Mouse (Mus musculus) testis, adult 2 months (tissue): ENCODE measurements around the gene Slc1a3. TPM values are rescaled to one million over a fixed set of nuclear protein-coding genes. Genes with fewer than 3 reads are reported as not detected.
"Not testable (repeated sequence)": the region's sequence is repeated elsewhere in the genome, so short reads cannot be mapped to it uniquely, and the experiment has no call there.

ENCODE experiments used
- H3K27ac ChIP-seq: fragments of 200-500 bp; 2 replicates; pipeline ENCODE4 v1.5.1; 2012; ENCODE audit warnings: low read depth, low read length; ENCODE audit not compliant: control insufficient read depth, insufficient read depth
- H3K27me3 ChIP-seq: fragments of 200-500 bp; 2 replicates; pipeline ENCODE4 v1.6.1; 2012; ENCODE audit warnings: mild to moderate bottlenecking, low read length, moderate library complexity; ENCODE audit not compliant: control insufficient read depth, insufficient read depth
- H3K36me3 ChIP-seq: fragments of 200-500 bp; 2 replicates; pipeline ENCODE4 v1.6.1; 2012; ENCODE audit warnings: mild to moderate bottlenecking, low read length; ENCODE audit not compliant: control insufficient read depth, insufficient read depth
- H3K4me1 ChIP-seq: fragments of 200-500 bp; 2 replicates; pipeline ENCODE4 v1.6.1; 2012; ENCODE audit warnings: low read length; ENCODE audit not compliant: control insufficient read depth, insufficient read depth
- H3K4me3 ChIP-seq: fragments of 200-500 bp; 2 replicates; pipeline ENCODE4 v1.5.1; 2012; ENCODE audit warnings: low read depth, mild to moderate bottlenecking, low read length, moderate library complexity, mixed read lengths; ENCODE audit not compliant: control insufficient read depth
- CTCF ChIP-seq: fragments of 200-500 bp; IDR thresholded peaks from 2 replicates; pipeline ENCODE4 v1.5.1; 2012; ENCODE audit warnings: low read depth, mild to moderate bottlenecking, inconsistent platforms, low read length, moderate library complexity; ENCODE audit not compliant: control insufficient read depth, insufficient read depth, insufficient replicate concordance
- POLR2A ChIP-seq: fragments of 200-500 bp; IDR thresholded peaks from 2 replicates; pipeline ENCODE4 v1.6.1; 2012; ENCODE audit warnings: low read depth, mild to moderate bottlenecking, inconsistent platforms, low read length, moderate library complexity; ENCODE audit not compliant: control insufficient read depth
- polyA plus RNA-seq: library from polyadenylated mRNA; depleted of rRNA; stranded (reverse); fragments of >200 nt; gene quantifications from 2 replicates; pipeline ENCODE4 v1.2.3, GENCODE M21; 2012

Gene Slc1a3
- polyA plus RNA-seq, 1 experiment = 2.0 TPM

DNA sequence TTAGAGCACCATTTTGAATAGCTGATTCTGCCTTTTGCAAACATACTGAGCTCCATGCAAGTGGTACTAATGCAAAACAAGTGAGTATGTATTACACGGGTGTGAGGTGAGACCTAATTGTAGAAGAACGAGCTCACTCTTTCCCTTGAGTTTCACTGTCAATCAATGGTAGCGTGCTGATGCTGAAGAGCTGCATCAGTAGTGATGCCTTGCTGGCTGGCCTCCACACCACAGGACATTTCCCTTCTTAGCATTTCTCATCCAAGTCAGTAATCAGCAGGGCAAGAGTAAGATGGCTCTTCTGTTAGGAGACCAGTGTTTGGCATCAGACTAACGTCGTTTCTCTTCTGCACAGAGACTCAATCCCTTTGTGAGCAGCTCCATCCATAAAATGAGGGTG lies 4.0 kb downstream of the Slc1a3 start:
- H3K4me1 ChIP-seq = peaks cover 8% of the 10 kb centered on the region
- no peak for TF ChIP-seq POLR2A
- no peak for TF ChIP-seq CTCF
- no peaks in the 10 kb centered on the region; the same call in 1 of the 2 replicates for H3K27me3 ChIP-seq
- no peaks in the 10 kb centered on the region for H3K36me3 ChIP-seq
- no peak overlapping the region for H3K4me3 ChIP-seq
- no peak overlapping the region for H3K27ac ChIP-seq

DNA sequence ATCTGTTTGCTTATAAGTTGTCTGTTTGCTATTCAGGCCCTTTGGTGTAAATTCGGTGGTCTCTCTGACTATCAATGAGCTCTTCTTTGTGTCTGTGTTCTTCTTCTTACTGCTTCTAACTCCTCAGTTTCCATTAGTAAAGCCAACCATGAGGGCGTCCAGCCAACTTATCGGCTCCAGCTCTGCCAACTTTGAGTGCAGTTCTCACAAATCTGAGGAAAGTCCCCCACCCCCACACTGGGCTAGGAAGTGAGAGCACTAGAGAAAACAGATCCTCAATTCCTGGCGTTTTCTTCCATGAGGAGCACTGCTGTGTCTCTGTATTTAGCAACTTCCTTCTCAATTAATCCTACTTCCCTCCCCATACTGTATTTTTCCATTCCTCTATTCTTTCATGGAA lies 4.4 kb downstream of the Slc1a3 start:
- Histone ChIP-seq H3K27me3 (no peaks in the 10 kb centered on the region; the same call in 1 of the 2 replicates), H3K4me3 (no peak overlapping the region), H3K4me1 (peaks cover 8% of the 10 kb centered on the region), H3K27ac (no peak overlapping the region), H3K36me3 (no peaks in the 10 kb centered on the region)
- TF ChIP-seq POLR2A (no peak), CTCF (no peak)

DNA sequence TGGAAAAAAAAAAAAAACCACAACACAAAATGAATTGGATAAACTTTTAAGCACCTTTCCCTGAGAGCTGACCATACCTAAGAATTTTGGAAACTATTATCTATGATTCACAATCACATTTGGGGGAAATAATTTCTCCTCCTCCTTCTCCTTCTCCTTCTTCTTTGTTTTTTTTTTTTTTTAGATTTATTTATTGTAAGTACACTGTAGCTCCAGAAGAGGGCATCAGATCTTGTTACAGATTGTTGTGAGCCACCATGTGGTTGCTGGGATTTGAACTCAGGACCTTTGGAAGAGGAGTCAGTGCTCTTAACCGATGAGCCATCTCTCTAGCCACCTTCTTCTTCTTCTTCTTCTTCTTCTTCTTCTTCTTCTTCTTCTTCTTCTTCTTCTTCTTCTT lies 5.0 kb downstream of the Slc1a3 start:
- H3K27me3 ChIP-seq, H3K27ac ChIP-seq, H3K4me1 ChIP-seq, H3K36me3 ChIP-seq, H3K4me3 ChIP-seq: not testable (repeated sequence)

DNA sequence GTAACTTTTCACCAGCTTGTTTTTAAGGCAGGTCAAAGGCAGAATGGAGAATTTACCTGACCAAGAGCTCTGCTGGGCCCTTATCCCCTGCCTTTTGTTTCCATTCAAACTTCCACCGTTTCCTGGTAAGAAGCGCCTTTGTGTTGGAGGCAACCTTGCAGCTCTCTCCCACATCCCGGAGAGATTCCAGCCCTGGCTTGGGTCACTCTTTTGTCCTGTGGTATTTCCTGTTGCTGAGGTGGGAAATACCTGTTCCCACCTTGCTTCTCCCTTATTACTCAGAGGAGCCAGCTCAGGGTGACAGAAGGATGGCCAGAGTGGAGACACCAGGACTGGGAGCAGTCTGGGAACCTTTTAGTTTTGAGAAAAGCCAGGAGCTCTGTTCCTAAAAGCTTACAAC lies 12.6 kb downstream of the Slc1a3 start:
- no peaks in the 10 kb centered on the region for H3K27me3 ChIP-seq
- TF ChIP-seq CTCF = no peak
- TF ChIP-seq POLR2A = no peak
- no peak overlapping the region for H3K4me3 ChIP-seq
- no peaks in the 10 kb centered on the region for H3K4me1 ChIP-seq
- no peak overlapping the region for H3K27ac ChIP-seq
- no peaks in the 10 kb centered on the region for H3K36me3 ChIP-seq

DNA sequence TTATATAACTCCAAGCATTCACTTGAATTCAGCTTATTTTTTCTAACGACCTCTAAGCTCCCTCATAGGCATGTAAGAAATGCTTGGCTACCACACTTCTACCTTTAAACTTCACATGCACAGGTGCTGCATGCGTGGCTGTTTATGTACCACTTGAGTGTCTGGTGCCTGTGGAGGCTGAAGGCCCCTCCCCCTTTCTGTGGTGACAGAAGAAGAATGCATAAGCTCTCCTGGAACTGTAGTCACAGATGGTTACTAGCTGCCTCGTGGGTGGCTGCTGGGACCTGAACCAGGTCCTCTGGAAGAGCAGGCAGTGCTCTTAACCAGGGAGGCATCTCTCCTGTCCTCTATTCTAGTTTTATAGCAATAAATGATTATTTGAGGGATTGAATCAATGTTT lies 13.1 kb downstream of the Slc1a3 start:
- TF ChIP-seq CTCF = no peak
- TF ChIP-seq POLR2A = no peak
- no peaks in the 10 kb centered on the region for H3K27me3 ChIP-seq
- H3K4me1 ChIP-seq = no peaks in the 10 kb centered on the region
- no peak overlapping the region for H3K27ac ChIP-seq
- no peak overlapping the region for H3K4me3 ChIP-seq
- no peaks in the 10 kb centered on the region for H3K36me3 ChIP-seq

DNA sequence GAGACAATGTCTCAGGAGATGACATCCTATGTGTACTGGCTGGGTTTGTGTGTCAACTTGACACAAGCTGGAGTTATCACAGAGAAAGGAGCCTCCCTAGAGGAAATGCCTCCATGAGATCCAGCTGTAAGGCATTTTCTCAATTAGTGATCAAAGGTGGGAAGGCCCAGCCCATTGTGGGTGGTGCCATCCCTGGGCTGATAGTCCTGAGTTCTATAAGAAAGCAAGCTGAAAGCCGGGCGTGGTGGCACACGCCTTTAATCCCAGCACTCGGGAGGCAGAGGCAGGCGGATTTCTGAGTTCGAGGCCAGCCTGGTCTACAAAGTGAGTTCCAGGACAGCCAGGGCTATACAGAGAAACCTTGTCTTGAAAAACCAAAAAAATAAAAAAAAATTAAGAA lies 20.4 kb downstream of the Slc1a3 start:
- H3K4me1 ChIP-seq, H3K36me3 ChIP-seq, H3K4me3 ChIP-seq, H3K27ac ChIP-seq, H3K27me3 ChIP-seq: not testable (repeated sequence)

DNA sequence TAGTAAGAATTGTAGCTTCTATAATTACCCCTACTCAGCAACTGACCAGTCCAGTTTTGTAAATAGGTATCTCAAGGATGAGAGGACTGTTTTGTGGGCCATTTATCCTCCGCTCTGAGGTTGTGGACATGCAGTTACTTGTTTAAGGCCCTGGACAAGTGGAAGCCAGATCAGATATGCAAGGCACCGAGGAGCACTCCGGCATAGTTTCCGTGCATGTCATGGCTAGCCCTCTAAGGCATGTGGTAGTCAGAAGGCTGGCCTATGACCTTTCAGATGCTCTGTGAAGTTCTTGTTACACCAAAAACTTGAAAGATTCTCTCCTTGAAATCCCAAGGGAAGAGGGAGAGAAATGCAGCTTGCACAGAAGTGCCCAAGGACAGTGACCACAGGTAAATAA lies 23.7 kb downstream of the Slc1a3 start:
- no peak overlapping the region for H3K27ac ChIP-seq
- H3K36me3 ChIP-seq = no peaks in the 10 kb centered on the region
- H3K27me3 ChIP-seq = no peaks in the 10 kb centered on the region
- no peaks in the 10 kb centered on the region for H3K4me1 ChIP-seq
- TF ChIP-seq POLR2A (no peak), CTCF (no peak)
- H3K4me3 ChIP-seq = no peak overlapping the region

DNA sequence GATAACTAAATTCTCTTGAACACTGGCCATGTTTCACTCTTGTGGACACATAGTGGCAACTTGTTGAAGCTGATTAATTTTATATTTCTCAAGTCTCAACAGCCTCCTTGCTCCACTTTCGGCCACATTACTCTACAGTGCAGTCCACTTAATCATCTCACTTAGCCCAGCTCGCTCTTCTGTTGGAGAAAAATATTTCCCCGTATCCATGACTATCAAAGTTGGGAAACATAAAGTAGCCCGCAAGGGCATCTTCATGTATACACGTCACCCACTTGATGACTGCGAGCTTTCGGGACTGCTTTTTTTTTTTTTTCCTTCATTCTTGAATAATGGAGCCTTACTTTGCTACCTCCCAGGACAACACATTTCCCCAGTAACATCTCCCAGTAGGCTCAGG lies 25.1 kb downstream of the Slc1a3 start:
- Histone ChIP-seq H3K4me1 (no peaks in the 10 kb centered on the region), H3K36me3 (no peaks in the 10 kb centered on the region), H3K27me3 (no peaks in the 10 kb centered on the region), H3K27ac (no peak overlapping the region), H3K4me3 (no peak overlapping the region)
- TF ChIP-seq POLR2A (no peak), CTCF (no peak)
